Mouse (Mus musculus) hindbrain, embryonic 13.5 days (tissue): ENCODE data around the gene Ptdss2. TPM values are rescaled to one million over a fixed set of nuclear protein-coding genes. Genes with fewer than 3 reads are reported as not detected.

Experiments used
- ATAC-seq: fragments of 200-750 bp; cut with Nextera tagmentation; 2 replicates; pipeline ENCODE4 v1.8.0; 2017; ENCODE audit warnings: moderate TSS enrichment; ENCODE audit not compliant: low FRiP score
- H3K27ac ChIP-seq: fragments of 300-500 bp; sonication (generic); 2 replicates; pipeline ENCODE4 v1.5.1; 2015; ENCODE audit warnings: inconsistent platforms, mild to moderate bottlenecking, moderate library complexity
- H3K27me3 ChIP-seq: fragments of 300-500 bp; sonication (generic); 2 replicates; pipeline ENCODE4 v1.6.1; 2015; ENCODE audit warnings: mild to moderate bottlenecking, inconsistent platforms
- H3K36me3 ChIP-seq: fragments of 300-500 bp; sonication (generic); 2 replicates; pipeline ENCODE4 v1.6.1; 2015; ENCODE audit warnings: mild to moderate bottlenecking, inconsistent platforms
- H3K4me1 ChIP-seq: fragments of 300-500 bp; sonication (generic); replicated peaks from 2 replicates; pipeline ENCODE4 v1.6.1; 2015; ENCODE audit warnings: inconsistent platforms
- H3K4me2 ChIP-seq: fragments of 300-500 bp; sonication (generic); 2 replicates; pipeline ENCODE4 v1.6.1; 2015; ENCODE audit warnings: inconsistent platforms, mild to moderate bottlenecking, moderate library complexity
- H3K4me3 ChIP-seq: fragments of 300-500 bp; sonication (generic); 2 replicates; pipeline ENCODE4 v1.5.1; 2015; ENCODE audit warnings: mild to moderate bottlenecking, inconsistent platforms
- H3K9ac ChIP-seq: fragments of 300-500 bp; sonication (generic); 2 replicates; pipeline ENCODE4 v1.6.1; 2015; ENCODE audit warnings: mild to moderate bottlenecking, inconsistent platforms
- H3K9me3 ChIP-seq: fragments of 300-500 bp; sonication (generic); 2 replicates; pipeline ENCODE4 v1.6.1; 2016; ENCODE audit warnings: inconsistent platforms
- WGBS: fragments of 180-500 bp; shearing (Covaris S2); methylation state at CpG from one replicate; pipeline ENCODE4 v1.1.7; 2015; 5-methylcytosine and 5-hydroxymethylcytosine counted together
- polyA plus RNA-seq: library from polyadenylated mRNA; unstranded; fragments of >200 nt; fragmentation: Nextera tagmentation; extraction: Ambion mirVana; gene quantifications from 2 replicates; pipeline ENCODE4 v1.2.1, GENCODE M21; 2015

Ptdss2 gene
- 79.8 and 83.6 TPM in 2 replicates for polyA plus RNA-seq

DNA sequence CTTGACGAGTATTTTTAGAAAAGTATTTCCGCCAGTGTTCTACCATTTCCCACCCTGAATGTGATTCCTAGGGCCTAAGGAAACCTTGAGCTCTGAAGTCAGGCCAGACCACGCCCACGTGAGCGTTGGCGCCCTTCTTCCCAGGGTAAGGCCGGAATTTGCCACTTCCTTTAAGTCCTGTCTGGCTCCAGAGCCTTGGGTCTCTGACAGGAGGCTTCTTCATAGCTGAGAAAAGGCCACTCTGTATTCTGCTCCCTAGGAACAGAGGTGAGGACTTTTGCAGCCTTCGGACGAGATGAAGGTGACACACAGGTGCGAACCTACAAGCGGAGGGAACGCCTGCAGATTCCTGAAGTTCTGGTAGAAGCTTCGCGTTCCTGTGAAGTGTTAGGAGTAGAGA, at the start of gene Ptdss2:
TSS of gene Ptdss2 (plus strand) at position 138 of the 400 bp plus-strand sequence.
- H3K9me3 ChIP-seq: no peaks in the 10 kb centered on the region
- ATAC-seq: no peak
- H3K4me2 ChIP-seq: peak within 1 kb of the TSS; percentile 67
- peak within 1 kb of the TSS; percentile 60 for H3K4me3 ChIP-seq
- H3K4me1 ChIP-seq: 0 out of 2 replicates have a peak, but pooled peaks cover 5% of the 10 kb centered on the region
- H3K27me3 ChIP-seq: peaks cover 9% of the 10 kb centered on the region; the same call in 1 of the 2 replicates
- WGBS: 54% methylated on average over 14 of the region's 14 CpGs
- peak within 1 kb of the TSS; percentile 76 for H3K9ac ChIP-seq
- H3K27ac ChIP-seq: peak within 1 kb of the TSS; percentile 89
- no peaks in the 10 kb centered on the region for H3K36me3 ChIP-seq

DNA sequence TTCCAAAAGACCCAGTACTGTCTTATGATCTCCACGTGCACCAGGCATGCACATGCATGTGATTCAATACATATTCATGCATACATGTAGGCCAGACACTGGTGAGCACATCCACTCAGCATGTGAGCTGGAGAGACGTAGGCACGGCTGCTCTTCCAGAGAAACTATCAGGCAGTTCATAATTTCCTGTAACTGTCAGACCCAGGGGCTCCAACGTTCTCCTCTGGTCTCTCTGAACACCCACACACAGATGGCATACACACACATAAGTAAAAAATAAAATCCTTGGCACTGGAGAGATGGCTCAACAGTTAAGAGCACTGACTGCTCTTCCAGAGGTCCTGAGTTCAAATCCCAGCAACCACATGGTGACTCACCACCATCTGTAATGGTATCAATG, 48.4 kb upstream of the Ptdss2 start:
- no peak overlapping the region for H3K9ac ChIP-seq
- peaks cover 26% of the 10 kb centered on the region for H3K4me1 ChIP-seq
- peaks cover 3% of the 10 kb centered on the region for H3K36me3 ChIP-seq
- no peak overlapping the region for H3K4me3 ChIP-seq
- no peak overlapping the region for H3K4me2 ChIP-seq
- no peak overlapping the region for H3K27ac ChIP-seq
- H3K27me3 ChIP-seq: peaks cover 13% of the 10 kb centered on the region
- no peak for ATAC-seq
- H3K9me3 ChIP-seq: no peaks in the 10 kb centered on the region
- WGBS: 83% methylated on average over 4 of the region's 4 CpGs

DNA sequence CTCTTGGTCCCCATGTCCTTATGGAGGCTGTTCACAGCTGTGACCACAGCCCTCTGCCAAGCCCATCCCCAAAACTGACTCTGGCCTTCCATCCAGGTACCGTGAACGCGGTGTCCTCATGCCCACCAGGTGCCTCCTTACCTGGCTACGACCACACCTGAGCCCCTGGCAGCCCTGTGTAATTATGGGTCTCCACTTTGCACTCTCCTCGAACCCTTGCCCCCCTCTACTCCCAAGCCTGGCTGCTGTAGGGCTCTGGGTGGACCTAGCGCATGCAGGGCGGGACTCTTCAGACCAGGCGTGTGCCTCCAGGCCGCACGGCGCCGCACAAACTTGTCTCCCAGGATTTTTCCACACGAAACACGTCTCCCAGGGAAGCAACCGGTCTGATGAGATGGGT, 44.3 kb upstream of the Ptdss2 start, which contains the start of gene Pkp3:
TSS of gene Pkp3 (plus strand) at position 378 of the 400 bp plus-strand sequence.
- H3K9me3 ChIP-seq: no peaks in the 10 kb centered on the region
- no peaks in the 10 kb centered on the region for H3K4me1 ChIP-seq
- H3K27ac ChIP-seq: no peak within 1 kb of the TSS
- no peak within 1 kb of the TSS for H3K4me3 ChIP-seq
- peaks cover 19% of the 10 kb centered on the region for H3K27me3 ChIP-seq
- H3K4me2 ChIP-seq: no peak within 1 kb of the TSS
- H3K36me3 ChIP-seq: no peaks in the 10 kb centered on the region
- no peak for ATAC-seq
- no peak within 1 kb of the TSS for H3K9ac ChIP-seq
- WGBS: 90% methylated on average over 15 of the region's 15 CpGs

DNA sequence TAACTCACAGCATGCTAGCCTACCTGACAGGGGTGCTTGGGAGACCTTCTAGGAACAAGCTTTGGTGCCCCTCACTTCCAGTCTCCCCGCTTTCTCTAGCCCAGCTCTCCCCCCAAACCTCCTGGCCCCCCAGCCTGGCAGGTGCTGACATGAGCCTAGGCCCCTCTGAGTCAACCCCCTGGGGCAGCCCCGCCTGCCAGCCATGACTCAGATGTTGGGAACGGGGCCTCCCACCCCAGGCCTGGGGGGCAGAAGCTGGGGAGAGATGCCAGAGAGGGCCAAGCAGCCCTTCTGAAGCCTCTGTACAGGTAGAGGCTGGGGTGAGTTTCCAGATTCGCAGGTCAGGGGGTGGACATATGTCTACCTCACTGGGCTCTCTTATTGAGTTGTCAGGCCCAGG, 43.3 kb upstream of the Ptdss2 start:
- no peaks in the 10 kb centered on the region for H3K36me3 ChIP-seq
- no peak overlapping the region for H3K9ac ChIP-seq
- peaks cover 19% of the 10 kb centered on the region for H3K27me3 ChIP-seq
- no peaks in the 10 kb centered on the region for H3K9me3 ChIP-seq
- WGBS: 79% methylated on average over 4 of the region's 4 CpGs
- H3K4me2 ChIP-seq: no peak overlapping the region
- no peak overlapping the region for H3K27ac ChIP-seq
- no peak overlapping the region for H3K4me3 ChIP-seq
- no peak for ATAC-seq
- H3K4me1 ChIP-seq: no peaks in the 10 kb centered on the region

DNA sequence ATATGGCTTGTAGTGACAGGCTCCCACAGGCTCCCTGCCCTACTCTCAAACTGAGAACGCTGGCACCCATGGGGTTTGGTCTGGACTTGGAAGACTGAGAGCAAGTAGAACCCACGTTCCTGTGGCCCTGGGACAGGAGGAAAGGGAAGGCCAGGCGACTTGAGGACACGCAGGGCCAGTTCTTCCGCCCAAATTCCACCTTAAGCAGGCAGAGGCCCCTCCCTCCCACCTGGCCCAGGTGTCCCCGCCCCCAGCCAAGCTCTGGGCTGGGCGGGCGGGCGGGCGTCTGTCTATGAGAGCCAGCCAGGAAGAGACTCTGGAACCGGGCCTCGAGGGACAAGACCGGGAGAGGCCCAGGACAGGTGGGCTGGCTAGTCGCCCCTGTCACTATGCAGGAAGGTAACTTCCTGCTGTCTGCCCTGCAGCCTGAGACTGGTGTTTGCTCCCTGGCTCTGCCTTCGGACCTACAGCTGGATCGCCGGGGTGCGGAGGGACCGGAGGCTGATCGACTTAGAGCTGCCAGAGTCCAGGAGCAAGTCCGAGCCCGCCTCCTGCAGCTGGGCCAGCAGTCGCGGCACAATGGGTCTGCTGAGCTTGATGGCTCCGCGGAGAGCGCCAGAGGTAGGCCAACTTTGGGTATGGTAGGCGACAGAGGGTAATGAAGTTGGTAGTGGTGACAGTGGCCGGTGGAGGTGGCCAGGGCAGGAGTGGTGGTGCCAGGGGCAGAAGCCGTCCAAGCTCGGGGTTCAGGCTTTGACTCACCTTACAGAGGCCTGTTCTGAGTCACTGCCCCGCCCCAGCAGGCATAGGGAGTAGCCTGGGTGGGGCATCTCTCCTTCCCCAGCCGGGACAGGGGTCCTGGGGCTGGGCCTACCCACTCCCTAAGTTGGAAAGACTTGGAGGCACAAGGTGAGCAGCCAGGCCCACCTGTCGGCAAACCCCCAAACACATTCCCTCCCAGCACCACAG, 42.4 kb upstream of the Ptdss2 start:
- no peak overlapping the region for H3K27ac ChIP-seq
- H3K36me3 ChIP-seq: no peaks in the 10 kb centered on the region
- H3K4me1 ChIP-seq: no peaks in the 10 kb centered on the region
- no peaks in the 10 kb centered on the region for H3K9me3 ChIP-seq
- no peak overlapping the region for H3K4me3 ChIP-seq
- H3K27me3 ChIP-seq: peaks cover 19% of the 10 kb centered on the region
- ATAC-seq: no peak
- no peak overlapping the region for H3K9ac ChIP-seq
- WGBS: 32% methylated on average over 34 of the region's 34 CpGs
- H3K4me2 ChIP-seq: no peak overlapping the region

DNA sequence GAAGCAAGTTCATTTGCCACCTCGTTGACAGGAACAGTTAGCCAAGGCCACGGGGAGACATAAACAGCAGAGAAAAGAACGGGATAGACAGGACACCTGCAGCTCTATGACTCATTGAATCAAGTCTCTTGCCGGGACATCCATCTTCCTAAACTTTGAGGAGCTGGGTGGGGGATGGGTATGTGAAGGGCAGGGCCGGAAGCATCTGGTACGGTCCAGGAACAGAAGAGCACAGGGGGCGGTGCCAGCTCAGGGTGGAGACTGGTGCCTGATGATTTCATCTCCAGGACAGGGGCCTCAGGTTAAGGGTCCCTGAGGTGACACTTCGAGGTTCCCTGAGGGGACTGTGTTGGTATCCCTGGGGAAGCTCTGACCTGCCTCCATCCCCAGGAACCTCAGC, 34.3 kb upstream of the Ptdss2 start:
- 40% methylated on average over 8 of the region's 8 CpGs for WGBS
- Histone ChIP-seq H3K9ac (no peak overlapping the region), H3K27ac (no peak overlapping the region), H3K36me3 (no peaks in the 10 kb centered on the region), H3K9me3 (no peaks in the 10 kb centered on the region), H3K4me1 (peaks cover 19% of the 10 kb centered on the region), H3K4me2 (no peak overlapping the region), H3K4me3 (no peak overlapping the region), H3K27me3 (peaks cover 59% of the 10 kb centered on the region)
- no peak for ATAC-seq

DNA sequence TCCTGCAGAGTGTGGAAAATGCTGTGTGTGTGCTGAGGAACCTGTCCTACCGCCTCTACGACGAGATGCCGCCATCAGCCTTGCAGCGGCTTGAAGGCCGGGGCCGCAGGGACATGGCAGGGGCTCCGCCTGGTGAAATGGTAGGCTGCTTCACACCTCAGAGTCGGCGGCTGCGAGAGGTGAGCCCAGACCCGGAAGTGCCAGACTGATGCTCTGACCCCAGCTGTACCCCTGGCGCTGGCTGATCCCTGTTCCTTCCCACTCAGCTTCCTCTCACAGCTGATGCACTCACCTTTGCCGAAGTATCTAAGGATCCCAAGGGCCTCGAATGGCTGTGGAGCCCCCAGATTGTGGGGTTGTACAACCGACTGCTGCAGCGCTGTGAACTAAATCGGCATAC, 33.7 kb upstream of the Ptdss2 start:
- ATAC-seq: no peak
- H3K4me1 ChIP-seq: peaks cover 19% of the 10 kb centered on the region
- WGBS: 21% methylated on average over 18 of the region's 18 CpGs
- H3K27me3 ChIP-seq: peaks cover 62% of the 10 kb centered on the region
- 0 out of 2 replicates have a peak overlapping the region, but pooled peaks have one; percentile 15 for H3K4me2 ChIP-seq
- no peaks in the 10 kb centered on the region for H3K36me3 ChIP-seq
- no peak overlapping the region for H3K9ac ChIP-seq
- no peak overlapping the region for H3K27ac ChIP-seq
- H3K4me3 ChIP-seq: no peak overlapping the region
- H3K9me3 ChIP-seq: no peaks in the 10 kb centered on the region

DNA sequence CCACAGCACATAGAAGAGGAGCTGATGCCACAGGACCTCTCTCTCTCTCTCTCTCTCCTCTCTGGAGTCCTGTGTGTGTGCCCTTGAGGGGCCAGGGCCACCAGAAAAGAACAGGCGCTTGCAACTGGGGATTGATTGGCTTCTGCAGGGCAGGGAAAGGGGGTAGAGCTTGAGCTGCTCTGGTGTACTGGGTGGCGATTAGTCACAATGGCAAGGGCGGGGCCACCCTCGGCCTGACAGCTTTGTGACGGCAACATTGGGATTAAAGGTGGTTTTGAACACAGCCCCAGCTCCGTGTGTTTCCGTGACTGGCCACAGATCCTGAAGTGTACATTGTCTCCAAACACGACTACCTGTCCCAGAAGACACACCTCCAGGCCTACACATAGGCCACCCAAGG, 32.0 kb upstream of the Ptdss2 start:
- 61% methylated on average over 8 of the region's 8 CpGs for WGBS
- H3K27ac ChIP-seq: no peak overlapping the region
- peaks cover 22% of the 10 kb centered on the region for H3K4me1 ChIP-seq
- H3K9ac ChIP-seq: no peak overlapping the region
- H3K4me2 ChIP-seq: no peak overlapping the region
- peaks cover 68% of the 10 kb centered on the region for H3K27me3 ChIP-seq
- no peaks in the 10 kb centered on the region for H3K36me3 ChIP-seq
- ATAC-seq: no peak
- no peaks in the 10 kb centered on the region for H3K9me3 ChIP-seq
- H3K4me3 ChIP-seq: no peak overlapping the region

DNA sequence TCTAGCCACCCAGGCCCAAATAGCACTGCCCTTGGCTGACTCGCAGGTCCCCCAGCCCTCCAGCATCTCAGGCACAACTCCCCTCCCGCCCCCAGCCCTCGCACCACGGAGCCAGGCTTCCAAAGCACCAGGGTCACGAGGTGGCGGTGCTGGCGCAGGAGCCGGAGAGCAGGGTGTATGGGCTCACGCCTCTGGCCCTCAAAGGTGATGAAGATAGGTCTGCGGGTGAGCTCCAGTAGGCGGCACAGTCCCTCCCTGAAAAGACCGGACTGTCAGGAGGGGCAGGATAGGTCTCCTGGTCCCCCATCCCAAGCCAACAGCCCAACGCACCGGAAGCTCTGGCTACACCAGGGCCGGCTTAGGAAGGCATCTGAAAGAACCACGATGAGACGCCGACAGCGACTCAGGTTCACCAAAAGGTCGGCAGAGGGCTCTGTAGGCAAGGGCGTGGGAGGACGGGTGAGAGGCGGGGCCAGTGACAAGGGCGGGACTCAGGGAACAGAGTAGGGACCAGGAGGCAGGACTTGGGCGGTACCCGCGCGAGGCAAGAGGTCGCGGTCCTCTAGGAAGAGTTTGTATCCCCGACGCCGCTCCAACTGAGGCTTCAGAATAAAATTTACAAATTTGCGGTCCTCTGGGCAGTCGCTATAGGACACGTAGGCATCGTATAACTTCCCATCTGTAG, 30.0 kb upstream of the Ptdss2 start:
- H3K27me3 ChIP-seq: peaks cover 76% of the 10 kb centered on the region
- H3K36me3 ChIP-seq: no peaks in the 10 kb centered on the region
- WGBS: 8% methylated on average over 37 of the region's 37 CpGs
- peak overlapping the region; percentile 47 for H3K4me2 ChIP-seq
- no peak overlapping the region for H3K27ac ChIP-seq
- H3K4me3 ChIP-seq: peak overlapping the region; percentile 15
- no peak overlapping the region for H3K9ac ChIP-seq
- peak; percentile 73; the same call in 1 of the 2 replicates for ATAC-seq
- H3K4me1 ChIP-seq: peaks cover 22% of the 10 kb centered on the region
- no peaks in the 10 kb centered on the region for H3K9me3 ChIP-seq

DNA sequence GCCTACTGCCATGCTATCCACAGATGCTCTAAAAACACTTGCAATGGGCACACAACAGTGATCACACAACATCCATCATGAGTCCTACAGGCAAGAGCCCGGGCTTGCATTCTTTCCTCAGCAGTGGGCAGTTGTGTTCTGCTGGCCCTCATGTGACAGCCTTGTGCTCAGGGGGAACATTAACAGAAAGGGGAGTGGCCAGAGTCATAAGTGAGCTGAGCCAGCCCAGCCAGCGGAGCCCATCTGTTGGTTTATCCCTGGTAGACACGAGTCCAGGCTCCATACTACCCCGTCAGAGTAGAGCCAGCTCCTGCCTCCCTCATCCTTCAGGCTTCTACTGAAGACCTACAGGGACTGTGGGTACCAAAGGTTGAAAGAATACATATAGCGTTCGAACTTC, 28.2 kb upstream of the Ptdss2 start:
- ATAC-seq: no peak

DNA sequence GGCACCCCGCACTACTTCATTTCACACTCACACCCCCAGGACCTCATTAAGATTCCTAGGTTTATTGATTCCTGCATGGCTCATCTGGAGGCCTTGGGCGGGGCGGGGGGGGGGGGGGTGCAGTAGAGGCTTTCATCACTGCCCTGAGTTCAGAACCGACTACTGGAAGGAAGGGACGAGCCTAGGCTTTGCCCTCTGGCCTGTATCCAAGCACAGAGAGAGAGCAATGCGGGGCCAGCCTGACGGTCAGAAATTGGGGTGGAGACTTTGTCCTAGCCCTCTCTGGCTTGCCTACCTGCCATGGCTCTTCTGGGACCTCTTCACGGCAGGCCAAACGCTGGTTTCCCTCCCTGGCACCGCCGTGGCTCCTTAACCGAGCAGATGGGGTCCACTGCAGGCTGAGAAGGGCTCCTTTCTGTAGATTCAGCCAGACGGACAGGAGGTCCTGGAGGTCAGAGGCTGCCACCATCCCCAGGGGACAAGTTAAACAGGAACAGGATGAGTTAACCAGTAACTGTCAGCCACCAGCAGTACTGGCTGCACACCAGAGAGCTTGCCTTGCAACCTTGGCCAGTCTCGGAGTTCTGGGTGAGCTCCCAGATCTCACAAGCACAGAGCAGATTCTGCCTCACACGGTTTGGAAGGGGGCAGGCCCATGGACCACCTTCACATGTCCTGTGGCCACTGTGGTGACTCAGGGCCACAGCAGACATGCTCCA, 27.5 kb upstream of the Ptdss2 start:
- H3K27me3 ChIP-seq: peaks cover 72% of the 10 kb centered on the region

More for the DNA sequence above, 28.2 kb upstream of the Ptdss2 start:
- peaks cover 72% of the 10 kb centered on the region for H3K27me3 ChIP-seq
- peaks cover 12% of the 10 kb centered on the region for H3K4me1 ChIP-seq
- no peaks in the 10 kb centered on the region for H3K36me3 ChIP-seq
- H3K9me3 ChIP-seq: no peaks in the 10 kb centered on the region
- H3K27ac ChIP-seq: no peak overlapping the region
- H3K4me2 ChIP-seq: no peak overlapping the region
- 74% methylated on average over 6 of the region's 6 CpGs for WGBS
- no peak overlapping the region for H3K9ac ChIP-seq
- no peak overlapping the region for H3K4me3 ChIP-seq

DNA sequence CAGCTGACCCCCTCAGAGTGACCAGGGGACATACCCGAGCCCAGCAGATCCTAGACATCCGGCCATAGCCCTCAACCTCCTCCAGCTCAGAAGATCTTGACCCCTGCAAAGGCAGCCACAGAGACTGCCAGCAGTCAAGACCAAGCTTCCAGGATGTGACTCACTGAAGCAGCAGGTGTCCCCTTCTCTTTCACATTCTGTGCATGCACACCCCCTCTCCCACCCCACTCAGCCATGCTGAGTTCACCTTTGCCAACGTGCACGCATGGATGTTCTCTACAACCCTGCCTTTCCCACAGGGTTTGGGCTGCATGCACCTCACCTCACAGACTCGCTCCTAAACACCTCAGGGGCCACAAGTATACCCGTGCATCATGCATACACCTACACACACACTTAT, 26.2 kb upstream of the Ptdss2 start:
- Histone ChIP-seq H3K9ac (no peak overlapping the region), H3K4me3 (no peak overlapping the region), H3K4me1 (peaks cover 24% of the 10 kb centered on the region), H3K27me3 (peaks cover 72% of the 10 kb centered on the region), H3K9me3 (no peaks in the 10 kb centered on the region), H3K27ac (no peak overlapping the region), H3K4me2 (no peak overlapping the region), H3K36me3 (no peaks in the 10 kb centered on the region)
- WGBS: 76% methylated on average over 6 of the region's 6 CpGs
- ATAC-seq: no peak

More for the DNA sequence above, 27.5 kb upstream of the Ptdss2 start:
- Histone ChIP-seq H3K9me3 (no peaks in the 10 kb centered on the region), H3K4me2 (no peak overlapping the region), H3K4me1 (peaks cover 15% of the 10 kb centered on the region), H3K9ac (no peak overlapping the region), H3K4me3 (no peak overlapping the region), H3K27ac (no peak overlapping the region), H3K36me3 (no peaks in the 10 kb centered on the region)
- no peak for ATAC-seq
- 56% methylated on average over 15 of the region's 15 CpGs for WGBS
